Mouse (Mus musculus): ENCODE data around the gene Zfp940. TPM values are rescaled to one million over a fixed set of nuclear protein-coding genes. Genes with fewer than 3 reads are reported as not detected.
A peak's percentile ranks its signal among the peaks of the same experiment; 100 is the strongest.
"Not testable (repeated sequence)": the region's sequence is repeated elsewhere in the genome, so short reads cannot be mapped to it uniquely, and the experiment has no call there.

Zfp940 gene
- total and polyA plus RNA-seq, 3 experiments, result 10.9 to 16.5 (median 13.3) TPM

GRCm38 (mm10) chr7:29880056-29880455, 26.6 kb upstream of the Zfp940 start:
- Histone ChIP-seq H3K79me2 (replicated peaks; ENCODE audit: control insufficient read depth, extremely low read depth, insufficient read depth, poor library complexity, severe bottlenecking) (no peaks in the 10 kb centered on the region), H3K27ac (ENCODE audit: insufficient read depth, low read depth) (no peak overlapping the region), H3K4me2 (ENCODE audit: insufficient read depth, low read depth, poor library complexity, severe bottlenecking) (no peak overlapping the region), H3K4me3 (replicated peaks in 1 of 3; ENCODE audit: low read depth in 2 of 3, low read length in 2 of 3, poor library complexity in 1 of 3) (no peak overlapping the region), H3K9me3 (replicated peaks; ENCODE audit: low read length) (peaks cover 18% of the 10 kb centered on the region), H3K4me1 (ENCODE audit: control insufficient read depth in 1 of 2, insufficient read depth in 2 of 2) (no peaks in the 10 kb centered on the region), H3K9ac (ENCODE audit: insufficient read depth, low read depth) (no peak overlapping the region), H3K36me3 (replicated peaks in 1 of 2; ENCODE audit: control insufficient read depth in 1 of 2, insufficient read depth in 1 of 2, low read length in 1 of 2) (peaks cover 7 to 8% of the 10 kb centered on the region in 2 experiments), H3K27me3 (replicated peaks) (no peaks in the 10 kb centered on the region)
- DNase-seq (ENCODE audit: extremely low read depth), result peak; percentile 6
- in situ Hi-C loops (cut with MboI; ENCODE audit: low pct_ligation_motif_present, low pct_unique_long_range_greater_than_20kb, low sequenced_read_pairs) (no loop called here), dilution Hi-C loops (cut with MboI; ENCODE audit: extremely low pct_ligation_motif_present, extremely low pct_unique_long_range_greater_than_20kb, low sequenced_read_pairs) (no loop called here)
- no peak for TF ChIP-seq EP300 (IDR thresholded peaks at IDR 0.05; ENCODE audit: low read length)
- TF ChIP-seq IRF4 (IDR thresholded peaks at IDR 0.05; ENCODE audit: low read depth, low read length), result no peak
- no peak for TF ChIP-seq MXI1 (IDR thresholded peaks at IDR 0.05; ENCODE audit: low read depth, low read length)
- TF ChIP-seq RAD21 (IDR thresholded peaks at IDR 0.05; ENCODE audit: low read depth, low read length), result no peak
- no peak for TF ChIP-seq ZKSCAN1 (IDR thresholded peaks at IDR 0.05; ENCODE audit: borderline replicate concordance, low read depth, low read length)
- no peak for TF ChIP-seq POLR2A (IDR thresholded peaks at IDR 0.05; ENCODE audit: low read depth, low read length)
- no peak for TF ChIP-seq SMC3 (IDR thresholded peaks at IDR 0.05; ENCODE audit: low read depth, low read length)
- no peak for TF ChIP-seq TBP (conservative IDR thresholded peaks at IDR 0.05; ENCODE audit: low read depth, low read length)
- TF ChIP-seq PAX5 (IDR thresholded peaks at IDR 0.05; ENCODE audit: low read length), result no peak
- no peak for TF ChIP-seq KAT2A (IDR thresholded peaks at IDR 0.05; ENCODE audit: insufficient replicate concordance, low read length)
- TF ChIP-seq JUN (IDR thresholded peaks at IDR 0.05; ENCODE audit: insufficient read depth, low read depth, low read length), result no peak
- TF ChIP-seq ZNF384 (IDR thresholded peaks at IDR 0.05; ENCODE audit: low read depth, low read length), result no peak
- no peak for TF ChIP-seq MEF2A (IDR thresholded peaks at IDR 0.05; ENCODE audit: borderline replicate concordance, low read depth, low read length)
- TF ChIP-seq TCF12 (IDR thresholded peaks at IDR 0.05; ENCODE audit: low read depth, low read length), result no peak
- TF ChIP-seq SIN3A (IDR thresholded peaks at IDR 0.05; ENCODE audit: low read length), result no peak
- TF ChIP-seq USF2 (conservative IDR thresholded peaks at IDR 0.05; ENCODE audit: low read depth, low read length), result no peak
- no peak for TF ChIP-seq ZMIZ1 (IDR thresholded peaks at IDR 0.05; ENCODE audit: low read depth, low read length)
- no peak for TF ChIP-seq ETS1 (conservative IDR thresholded peaks at IDR 0.05; ENCODE audit: low read depth, low read length)
- no peak for TF ChIP-seq BHLHE40 (IDR thresholded peaks at IDR 0.05; ENCODE audit: low read depth, low read length)

DNA sequence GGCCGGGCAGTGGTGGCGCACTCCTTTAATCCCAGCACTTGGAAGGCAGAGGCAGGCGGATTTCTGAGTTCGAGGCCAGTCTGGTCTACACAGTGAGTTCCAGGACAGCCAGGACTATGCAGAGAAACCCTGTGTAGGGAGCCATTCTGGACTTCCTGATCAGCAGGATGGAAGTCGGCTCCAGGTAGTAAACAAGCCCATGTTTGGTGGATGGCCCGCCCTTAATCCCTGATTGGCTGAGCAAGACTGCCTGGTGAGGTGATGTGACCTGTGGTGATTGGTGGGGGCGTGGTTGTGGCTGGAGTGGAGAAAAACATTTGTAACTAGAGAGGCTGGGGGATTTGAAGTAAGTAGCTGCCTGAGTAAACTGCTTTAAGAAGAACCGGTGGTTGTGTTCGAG, 24.1 kb upstream of the Zfp940 start:
- H3K9ac ChIP-seq (ENCODE audit: insufficient read depth, low read depth); H3K79me2 ChIP-seq (replicated peaks; ENCODE audit: control insufficient read depth, extremely low read depth, insufficient read depth, poor library complexity, severe bottlenecking); H3K27ac ChIP-seq (ENCODE audit: insufficient read depth, low read depth); DNase-seq (ENCODE audit: extremely low read depth); in situ Hi-C loops (cut with MboI; ENCODE audit: low pct_ligation_motif_present, low pct_unique_long_range_greater_than_20kb, low sequenced_read_pairs); dilution Hi-C loops (cut with MboI; ENCODE audit: extremely low pct_ligation_motif_present, extremely low pct_unique_long_range_greater_than_20kb, low sequenced_read_pairs); H3K4me2 ChIP-seq (ENCODE audit: insufficient read depth, low read depth, poor library complexity, severe bottlenecking); H3K27me3 ChIP-seq (replicated peaks); H3K4me1 ChIP-seq (ENCODE audit: control insufficient read depth in 1 of 2, insufficient read depth in 2 of 2); H3K4me3 ChIP-seq (replicated peaks in 1 of 3; ENCODE audit: low read depth in 2 of 3, low read length in 2 of 3, poor library complexity in 1 of 3): not testable (repeated sequence)
- Histone ChIP-seq H3K36me3 (replicated peaks in 1 of 2; ENCODE audit: control insufficient read depth in 1 of 2, insufficient read depth in 1 of 2, low read length in 1 of 2) (peaks cover 15 to 18% of the 10 kb centered on the region in 2 experiments), H3K9me3 (replicated peaks; ENCODE audit: low read length) (peaks cover 24% of the 10 kb centered on the region)
